Mouse (Mus musculus) hindbrain, embryonic 15.5 days (tissue): ENCODE measurements at regions not wholly inside any gene's neighbourhood (a gene's known extent, or its start where the extent isn't known, plus 50 kb on each side); places are given as distances from the start of the nearest gene placed in this dataset.

Experiments used
- ATAC-seq: fragments of 200-750 bp; cut with Nextera tagmentation; 2 replicates; pipeline ENCODE4 v1.8.0; 2017; ENCODE audit warnings: low read depth, moderate number of reproducible peaks, moderate TSS enrichment; ENCODE audit not compliant: low FRiP score
- H3K27ac ChIP-seq: fragments of 300-500 bp; sonication (generic); replicated peaks from 2 replicates; pipeline ENCODE4 v1.5.1; 2015; ENCODE audit warnings: mild to moderate bottlenecking, inconsistent platforms
- H3K27me3 ChIP-seq: fragments of 300-500 bp; sonication (generic); 2 replicates; pipeline ENCODE4 v1.6.1; 2015; ENCODE audit warnings: control low read depth, inconsistent platforms
- H3K36me3 ChIP-seq: fragments of 300-500 bp; sonication (generic); 2 replicates; pipeline ENCODE4 v1.6.1; 2015; ENCODE audit warnings: control low read depth, inconsistent platforms
- H3K4me1 ChIP-seq: fragments of 300-500 bp; sonication (generic); replicated peaks from 2 replicates; pipeline ENCODE4 v1.6.1; 2015; ENCODE audit warnings: control low read depth, inconsistent platforms
- H3K4me2 ChIP-seq: fragments of 300-500 bp; sonication (generic); 2 replicates; pipeline ENCODE4 v1.6.1; 2015; ENCODE audit warnings: moderate library complexity, mild to moderate bottlenecking, inconsistent platforms
- H3K4me3 ChIP-seq: fragments of 300-500 bp; sonication (generic); 2 replicates; pipeline ENCODE4 v1.5.1; 2015; ENCODE audit warnings: mild to moderate bottlenecking, inconsistent platforms
- H3K9ac ChIP-seq: fragments of 300-500 bp; sonication (generic); 2 replicates; pipeline ENCODE4 v1.6.1; 2015; ENCODE audit warnings: inconsistent platforms
- H3K9me3 ChIP-seq: fragments of 300-500 bp; sonication (generic); 2 replicates; pipeline ENCODE4 v1.6.1; 2016; ENCODE audit warnings: control low read depth, inconsistent platforms
- WGBS: fragments of 180-500 bp; shearing (Covaris S2); methylation state at CpG from one replicate; pipeline ENCODE4 v1.1.7; 2015; 5-methylcytosine and 5-hydroxymethylcytosine counted together

DNA sequence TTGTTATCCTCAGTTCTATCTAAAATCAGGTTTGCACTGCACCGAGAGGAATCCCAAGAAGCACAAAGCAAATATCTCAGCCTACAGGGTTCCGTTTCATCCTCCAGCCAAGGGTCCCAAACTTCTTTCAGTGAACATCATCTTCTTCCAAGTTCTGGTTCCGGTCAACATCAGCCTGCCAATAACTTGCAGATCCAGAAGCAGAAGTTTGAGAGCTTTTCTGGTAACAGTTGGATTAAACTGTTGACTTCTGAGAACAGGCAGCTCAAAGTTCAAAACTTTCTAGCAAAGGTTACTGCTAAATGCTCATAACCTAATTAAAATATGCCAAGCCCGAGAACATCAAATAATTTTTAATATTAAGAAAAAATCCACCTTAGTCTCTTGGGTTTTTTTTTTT is 237.0 kb upstream of the Gm37988 start:
- Histone ChIP-seq H3K27me3 (no peaks in the 10 kb centered on the region), H3K36me3 (no peaks in the 10 kb centered on the region), H3K9me3 (no peaks in the 10 kb centered on the region), H3K27ac (no peak overlapping the region), H3K4me3 (no peak overlapping the region), H3K4me1 (peaks cover 3% of the 10 kb centered on the region), H3K9ac (no peak overlapping the region), H3K4me2 (no peak overlapping the region)
- no peak for ATAC-seq
- WGBS = 91% methylated on average over 4 of the region's 4 CpGs

DNA sequence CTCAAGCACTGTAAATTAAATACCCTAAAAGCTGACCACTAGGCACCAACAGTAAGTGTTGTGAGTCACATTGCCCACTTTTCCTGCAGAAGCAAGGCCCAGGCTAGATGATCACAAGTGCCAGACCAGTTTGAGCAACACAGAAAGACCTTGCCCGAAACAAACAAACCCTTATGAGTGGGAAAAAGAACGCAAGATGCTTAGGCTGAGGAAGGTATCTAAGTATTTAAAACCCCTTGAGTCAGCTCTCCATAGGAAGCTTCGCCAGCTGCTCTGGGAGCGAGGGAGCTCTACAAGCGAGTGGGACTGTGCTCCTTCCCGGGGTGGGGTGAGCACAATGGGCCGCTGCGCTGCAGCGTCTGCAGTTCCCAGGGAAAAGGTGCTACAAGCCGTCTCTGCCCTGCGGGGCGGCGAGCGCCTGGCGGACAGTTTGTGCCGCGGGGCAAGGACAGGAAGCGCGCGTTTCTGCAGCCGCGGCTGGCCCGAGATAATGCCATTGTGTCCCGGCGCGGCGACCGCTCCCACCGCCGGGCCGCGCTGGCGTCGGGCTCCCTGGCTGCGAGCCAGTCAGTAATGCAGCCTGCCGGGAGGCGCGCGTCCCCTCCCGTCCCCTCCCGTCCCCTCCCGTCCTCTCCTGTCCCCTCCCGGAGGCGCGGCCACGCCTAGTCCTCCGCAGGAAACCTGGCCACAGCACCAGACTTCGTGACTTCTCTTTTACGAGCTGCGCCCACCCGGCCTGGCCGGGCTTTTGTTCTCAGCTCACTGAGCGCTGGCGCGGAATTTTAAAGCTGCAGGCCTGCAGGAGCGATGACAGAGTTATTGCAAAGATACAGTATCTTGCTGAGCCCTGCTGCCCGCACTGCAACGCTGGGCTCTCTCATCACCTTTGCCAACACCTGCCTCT is 236.1 kb upstream of the Gm37988 start:
- Histone ChIP-seq H3K36me3 (no peaks in the 10 kb centered on the region), H3K4me3 (peak overlapping the region; percentile 60), H3K9ac (peak overlapping the region; percentile 81), H3K4me2 (peak overlapping the region; percentile 81), H3K27me3 (no peaks in the 10 kb centered on the region), H3K9me3 (no peaks in the 10 kb centered on the region), H3K27ac (peak overlapping the region; percentile 91), H3K4me1 (peaks cover 3% of the 10 kb centered on the region)
- WGBS = under 1% methylated on average over 58 of the region's 58 CpGs
- peak; percentile 96 for ATAC-seq

DNA sequence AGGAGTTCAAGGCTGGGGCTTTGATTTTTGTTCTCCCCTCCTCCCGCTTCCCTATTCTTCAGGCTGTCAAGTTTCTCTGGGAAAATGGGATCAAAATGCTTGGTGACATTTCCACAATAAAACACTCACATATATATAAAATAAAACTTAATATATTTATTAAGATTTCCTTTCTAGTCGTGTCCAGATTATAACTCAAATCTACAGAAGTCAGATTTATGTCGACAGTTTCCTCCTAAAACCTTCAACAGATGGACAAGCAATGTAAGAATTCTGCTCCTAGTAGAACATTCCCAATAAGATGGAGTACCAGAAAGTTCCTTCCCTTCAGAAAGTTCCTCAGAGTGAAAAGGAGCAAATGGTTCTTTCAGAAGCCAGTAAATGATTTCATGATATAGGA is 235.4 kb upstream of the Gm37988 start:
- ATAC-seq = no peak
- 32% methylated on average over 3 of the region's 3 CpGs for WGBS
- Histone ChIP-seq H3K9me3 (no peaks in the 10 kb centered on the region), H3K4me1 (peaks cover 3% of the 10 kb centered on the region), H3K27ac (peak overlapping the region; percentile 91), H3K27me3 (no peaks in the 10 kb centered on the region), H3K36me3 (no peaks in the 10 kb centered on the region), H3K4me2 (peak overlapping the region; percentile 81), H3K4me3 (peak overlapping the region; percentile 60), H3K9ac (peak overlapping the region; percentile 81)

GRCm38 (mm10) chr1:4574101-4574500 is 233.6 kb upstream of the Gm37988 start:
- Histone ChIP-seq H3K9me3 (no peaks in the 10 kb centered on the region), H3K27ac (no peak overlapping the region), H3K4me3 (no peak overlapping the region), H3K9ac (no peak overlapping the region), H3K36me3 (no peaks in the 10 kb centered on the region), H3K4me2 (no peak overlapping the region), H3K4me1 (peaks cover 3% of the 10 kb centered on the region), H3K27me3 (no peaks in the 10 kb centered on the region)
- ATAC-seq = no peak
- WGBS = 33% methylated on average over 1 of the region's 1 CpGs

DNA sequence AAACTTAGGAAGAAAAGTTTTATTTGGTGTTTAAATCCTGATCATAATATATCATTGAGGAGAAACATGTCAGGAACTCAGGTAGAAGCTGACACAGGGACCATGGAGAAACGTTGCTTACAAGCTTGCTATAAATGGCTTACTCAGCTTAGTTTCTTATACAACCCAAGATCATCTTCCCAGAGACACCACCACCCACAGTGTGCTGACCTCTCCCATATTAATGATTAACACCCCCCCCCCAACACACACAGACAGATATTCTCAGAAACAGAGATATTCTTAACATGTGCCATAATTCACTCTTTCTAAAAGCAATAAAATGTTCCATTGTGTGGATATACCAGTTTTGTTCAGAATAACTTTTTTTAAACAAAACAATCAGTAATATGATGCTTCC is 230.7 kb upstream of the Gm37988 start:
- Histone ChIP-seq H3K9me3 (no peaks in the 10 kb centered on the region), H3K4me2 (no peak overlapping the region), H3K9ac (no peak overlapping the region), H3K27ac (no peak overlapping the region), H3K36me3 (no peaks in the 10 kb centered on the region), H3K4me1 (no peaks in the 10 kb centered on the region), H3K4me3 (no peak overlapping the region), H3K27me3 (no peaks in the 10 kb centered on the region)
- ATAC-seq = no peak
- WGBS = 56% methylated on average over 1 of the region's 1 CpGs

- no peak overlapping the region for H3K27ac ChIP-seq
- H3K36me3 ChIP-seq = no peaks in the 10 kb centered on the region
- H3K9me3 ChIP-seq = no peaks in the 10 kb centered on the region
- no peak overlapping the region for H3K4me3 ChIP-seq
- no peak overlapping the region for H3K9ac ChIP-seq
- no peaks in the 10 kb centered on the region for H3K27me3 ChIP-seq
- no peak for ATAC-seq
- H3K4me1 ChIP-seq = no peaks in the 10 kb centered on the region
- H3K4me2 ChIP-seq = no peak overlapping the region
Observed at GRCm38 (mm10) chr1:4582534-4582933, 225.2 kb upstream of the Gm37988 start.

GRCm38 (mm10) chr1:4597856-4598255 is 209.8 kb upstream of the Gm37988 start:
- Histone ChIP-seq H3K27me3 (no peaks in the 10 kb centered on the region), H3K9ac (no peak overlapping the region), H3K9me3 (no peaks in the 10 kb centered on the region), H3K4me1 (no peaks in the 10 kb centered on the region), H3K36me3 (no peaks in the 10 kb centered on the region), H3K4me2 (no peak overlapping the region), H3K27ac (no peak overlapping the region), H3K4me3 (no peak overlapping the region)
- no peak for ATAC-seq
- 67% methylated on average over 3 of the region's 3 CpGs for WGBS

DNA sequence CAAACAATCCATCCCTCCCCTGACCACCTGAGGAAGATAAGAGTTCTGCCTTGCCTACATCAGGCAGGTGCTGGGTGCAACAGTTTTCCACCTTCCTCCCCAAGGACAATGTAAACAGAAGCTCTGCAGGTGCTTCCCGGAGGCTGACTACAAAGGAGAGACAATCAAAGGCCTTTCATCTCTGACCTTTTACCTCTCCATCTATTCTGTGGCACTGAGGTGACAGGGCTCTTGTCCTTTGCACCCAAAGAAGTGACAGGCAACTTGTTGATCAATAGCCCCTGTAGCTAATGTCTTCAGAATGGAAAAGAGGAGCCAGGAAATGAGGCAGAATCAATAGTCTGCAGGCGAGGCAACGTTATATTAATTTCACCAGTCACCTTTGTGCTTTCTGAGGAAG is 209.3 kb upstream of the Gm37988 start:
- no peak overlapping the region for H3K27ac ChIP-seq
- no peak for ATAC-seq
- 35% methylated on average over 3 of the region's 3 CpGs for WGBS
- H3K4me1 ChIP-seq = no peaks in the 10 kb centered on the region
- H3K4me2 ChIP-seq = no peak overlapping the region
- H3K36me3 ChIP-seq = no peaks in the 10 kb centered on the region
- no peak overlapping the region for H3K4me3 ChIP-seq
- no peaks in the 10 kb centered on the region for H3K9me3 ChIP-seq
- no peak overlapping the region for H3K9ac ChIP-seq
- H3K27me3 ChIP-seq = no peaks in the 10 kb centered on the region

DNA sequence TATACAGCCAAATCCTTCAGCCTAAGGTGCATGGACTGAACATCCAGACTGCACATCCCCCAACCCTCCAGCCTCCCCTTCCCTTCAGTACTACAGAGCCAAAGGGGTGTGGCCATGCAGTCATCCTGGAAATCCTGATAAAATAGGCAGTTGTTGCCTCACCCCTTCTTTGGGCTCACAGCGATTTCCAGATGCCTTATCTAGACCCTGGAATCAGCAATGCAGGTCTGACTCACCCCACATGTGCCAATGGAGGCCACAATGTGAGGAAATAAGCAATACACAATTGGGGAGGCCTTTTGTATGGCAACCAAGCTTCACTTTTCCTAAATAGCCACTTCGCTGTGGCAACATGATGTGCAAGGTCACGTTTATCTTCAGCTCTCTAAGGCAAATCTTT is 205.3 kb upstream of the Gm37988 start:
- Histone ChIP-seq H3K9me3 (no peaks in the 10 kb centered on the region), H3K4me2 (no peak overlapping the region), H3K36me3 (no peaks in the 10 kb centered on the region), H3K4me1 (no peaks in the 10 kb centered on the region), H3K27ac (no peak overlapping the region), H3K27me3 (no peaks in the 10 kb centered on the region), H3K4me3 (no peak overlapping the region), H3K9ac (no peak overlapping the region)
- ATAC-seq = no peak
- 93% methylated on average over 3 of the region's 3 CpGs for WGBS

- no peaks in the 10 kb centered on the region for H3K4me1 ChIP-seq
- 42% methylated on average over 2 of the region's 2 CpGs for WGBS
- ATAC-seq = no peak
Observed at GRCm38 (mm10) chr1:4608824-4609223, 198.9 kb upstream of the Gm37988 start.

GRCm38 (mm10) chr1:4613305-4613704 is 194.4 kb upstream of the Gm37988 start:
- Histone ChIP-seq H3K4me1 (no peaks in the 10 kb centered on the region), H3K9ac (no peak overlapping the region), H3K9me3 (no peaks in the 10 kb centered on the region), H3K36me3 (no peaks in the 10 kb centered on the region), H3K27me3 (no peaks in the 10 kb centered on the region), H3K4me2 (no peak overlapping the region), H3K27ac (no peak overlapping the region), H3K4me3 (no peak overlapping the region)
- no peak for ATAC-seq
- WGBS = 76% methylated on average over 4 of the region's 4 CpGs

More at GRCm38 (mm10) chr1:4608824-4609223, 198.9 kb upstream of the Gm37988 start:
- Histone ChIP-seq H3K36me3 (no peaks in the 10 kb centered on the region), H3K9me3 (no peaks in the 10 kb centered on the region), H3K27ac (no peak overlapping the region), H3K27me3 (no peaks in the 10 kb centered on the region), H3K4me3 (no peak overlapping the region), H3K9ac (no peak overlapping the region), H3K4me2 (no peak overlapping the region)

- no peak for ATAC-seq
Observed at GRCm38 (mm10) chr1:4615286-4615685, 192.4 kb upstream of the Gm37988 start.

GRCm38 (mm10) chr1:4617479-4617878 is 190.2 kb upstream of the Gm37988 start:
- no peak for ATAC-seq
- no peaks in the 10 kb centered on the region for H3K4me1 ChIP-seq
- H3K27me3 ChIP-seq = no peaks in the 10 kb centered on the region
- no peak overlapping the region for H3K27ac ChIP-seq
- H3K36me3 ChIP-seq = no peaks in the 10 kb centered on the region
- H3K9ac ChIP-seq = no peak overlapping the region
- no peak overlapping the region for H3K4me2 ChIP-seq
- 84% methylated on average over 10 of the region's 10 CpGs for WGBS
- H3K4me3 ChIP-seq = no peak overlapping the region
- H3K9me3 ChIP-seq = no peaks in the 10 kb centered on the region

More at GRCm38 (mm10) chr1:4615286-4615685, 192.4 kb upstream of the Gm37988 start:
- WGBS = 97% methylated on average over 1 of the region's 1 CpGs
- H3K4me2 ChIP-seq = no peak overlapping the region
- no peak overlapping the region for H3K4me3 ChIP-seq
- no peaks in the 10 kb centered on the region for H3K27me3 ChIP-seq
- H3K27ac ChIP-seq = no peak overlapping the region
- no peak overlapping the region for H3K9ac ChIP-seq
- no peaks in the 10 kb centered on the region for H3K4me1 ChIP-seq
- H3K36me3 ChIP-seq = no peaks in the 10 kb centered on the region
- H3K9me3 ChIP-seq = no peaks in the 10 kb centered on the region
